Mouse (Mus musculus) T-helper 1 cell (primary cell): ENCODE results near the gene Sh2d3c.

Experiments
- in situ Hi-C: fragments of 300-600 bp; cut with MboI, MseI; formaldehyde crosslinking; loops from one replicate; pipeline ENCODE4 v1.15.1; 2025; ENCODE audit warnings: high pct_unique_total_duplicates

Sh2d3c gene

DNA sequence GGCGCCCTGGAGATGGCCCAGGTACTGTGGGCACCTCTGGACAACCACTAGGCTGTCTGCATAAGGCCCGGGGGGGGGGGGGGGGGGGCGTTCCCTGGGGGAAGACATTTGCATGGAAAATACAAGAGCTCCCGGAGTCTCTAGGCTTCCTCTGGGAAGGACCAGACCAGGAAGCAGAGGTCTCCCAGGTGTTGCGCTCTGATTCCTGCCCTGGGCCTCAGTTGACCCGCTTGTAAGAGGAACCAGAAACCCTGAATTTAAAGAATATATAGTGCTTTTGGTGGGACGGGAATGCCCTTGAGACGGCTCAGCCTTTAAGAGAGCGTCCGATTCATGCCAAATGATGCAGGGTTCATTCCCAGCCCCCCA is 30.8 kb downstream of the Sh2d3c start:
- in situ Hi-C loops, result no loop called here

- in situ Hi-C loops, result no loop called here
Measured at GRCm38 (mm10) chr2:32752181-32752580, 31.3 kb downstream of the Sh2d3c start.

GRCm38 (mm10) chr2:32756674-32757055 is 35.8 kb downstream of the Sh2d3c start:
- in situ Hi-C loops, result loop anchor here (5.0 kb wide), 1 partner anchor 44 kb away; the partner anchor contains the start of gene Cdk9

DNA sequence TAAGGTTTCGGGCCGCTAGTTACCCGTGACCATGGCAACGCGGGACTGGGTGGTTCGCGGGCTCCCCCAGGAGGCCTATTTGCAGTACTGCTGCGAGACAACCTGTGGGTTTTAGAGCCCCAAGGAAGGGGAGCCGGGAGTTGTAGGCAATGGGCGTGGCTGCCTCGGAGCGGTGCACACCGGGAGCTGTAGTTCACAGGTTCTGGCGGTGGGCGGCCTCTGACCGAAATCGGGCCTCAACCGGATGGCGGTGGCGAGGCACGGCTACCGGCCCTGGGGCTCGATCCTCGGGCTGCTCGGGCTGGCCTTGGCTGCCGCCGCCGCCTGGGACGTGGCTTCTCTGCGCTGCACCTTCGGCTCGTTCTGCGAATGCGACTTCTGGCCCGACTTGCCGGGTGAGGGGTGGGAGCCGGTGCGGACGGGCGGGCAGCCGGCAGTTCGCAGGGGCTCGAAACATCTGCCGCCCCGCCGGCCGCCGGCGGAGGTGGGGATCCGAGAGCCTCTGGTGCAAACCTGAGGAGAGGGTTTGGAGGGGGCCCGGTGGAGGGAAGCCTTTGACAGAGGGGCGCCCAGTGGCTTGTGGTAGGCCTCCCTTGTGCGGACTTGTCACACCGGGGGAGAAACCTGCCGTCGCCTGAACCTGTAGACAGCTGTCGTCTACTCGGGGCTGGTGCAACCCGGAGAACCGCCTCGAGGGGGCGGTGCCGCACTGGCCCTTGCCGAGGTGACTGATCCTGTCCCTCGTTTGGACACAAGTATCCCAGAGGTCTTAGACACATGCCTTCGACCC is 36.4 kb downstream of the Sh2d3c start, which contains the start of gene Tor2a:
Gene Tor2a, plus strand, starts transcription at position 179 of the 790 bp plus-strand sequence.
- in situ Hi-C loops, result loop anchor here (5.0 kb wide), 1 partner anchor 45 kb away; the partner anchor contains the start of gene Cdk9

DNA sequence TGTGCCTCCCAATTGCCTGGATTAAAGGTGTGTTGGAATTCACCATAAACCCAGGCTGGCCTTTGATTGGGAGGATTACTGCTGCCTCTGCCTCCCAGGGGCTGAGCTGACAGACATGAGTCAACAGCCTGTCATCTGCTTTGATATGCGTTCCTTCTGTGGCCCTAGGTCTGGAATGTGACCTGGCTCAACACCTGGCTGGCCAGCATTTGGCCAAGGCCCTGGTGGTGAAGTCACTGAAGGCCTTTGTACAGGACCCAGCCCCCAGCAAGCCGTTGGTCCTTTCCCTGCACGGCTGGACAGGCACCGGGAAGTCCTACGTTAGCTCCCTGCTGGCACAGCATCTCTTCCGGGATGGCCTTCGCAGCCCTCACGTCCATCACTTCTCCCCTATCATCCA is 37.6 kb downstream of the Sh2d3c start:
- in situ Hi-C loops, result loop anchor here (5.0 kb wide), 1 partner anchor 46 kb away; the partner anchor contains the start of gene Cdk9

GRCm38 (mm10) chr2:32759001-32759400 is 38.1 kb downstream of the Sh2d3c start:
- in situ Hi-C loops, result loop anchor here (5.0 kb wide), 1 partner anchor 47 kb away; the partner anchor contains the start of gene Cdk9

- in situ Hi-C loops, result no loop called here
Measured at GRCm38 (mm10) chr2:32761361-32761760, 40.5 kb downstream of the Sh2d3c start.

- in situ Hi-C loops, result no loop called here
Measured at GRCm38 (mm10) chr2:32761859-32762258, 41.0 kb downstream of the Sh2d3c start.

GRCm38 (mm10) chr2:32763353-32763752 is 42.5 kb downstream of the Sh2d3c start:
- in situ Hi-C loops, result no loop called here

- in situ Hi-C loops, result no loop called here
Measured at GRCm38 (mm10) chr2:32767241-32767640, 46.4 kb downstream of the Sh2d3c start.

- in situ Hi-C loops, result no loop called here
Measured at GRCm38 (mm10) chr2:32768661-32769285, 47.9 kb downstream of the Sh2d3c start.

DNA sequence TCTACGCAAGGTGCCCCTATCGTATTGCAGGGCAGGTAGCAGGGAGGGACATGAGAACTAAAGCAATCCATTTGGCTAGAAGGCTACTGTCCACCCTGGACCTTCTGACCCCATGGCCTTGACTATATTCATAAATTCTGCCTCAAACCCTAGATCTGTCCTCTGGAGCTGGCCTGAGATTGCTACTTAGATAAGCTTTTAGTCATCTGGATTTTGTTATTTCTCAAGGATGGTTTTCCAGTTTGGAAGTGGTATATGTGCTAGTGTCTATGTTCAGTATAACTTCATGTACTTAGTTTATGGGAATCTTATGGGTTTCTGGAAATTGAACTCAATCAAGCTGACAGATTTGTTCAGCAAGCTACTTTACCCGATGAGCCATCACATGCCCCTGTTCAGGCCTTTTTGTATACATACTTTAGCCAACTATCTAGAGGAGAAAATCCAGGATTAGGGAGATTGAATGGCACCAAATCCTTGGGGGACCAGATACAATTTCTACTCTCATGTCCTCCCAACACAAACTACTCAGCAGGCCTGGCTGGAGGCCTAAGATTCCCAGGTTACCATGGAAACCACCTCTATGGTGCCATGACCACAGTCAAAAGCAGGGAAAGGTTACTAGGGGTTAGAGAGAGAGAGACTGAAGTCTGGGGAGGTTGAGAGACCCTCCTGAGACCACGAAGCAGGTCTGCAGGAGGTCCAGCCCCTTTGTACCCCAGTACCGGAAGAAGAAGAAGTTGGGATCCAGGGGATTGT is 48.7 kb downstream of the Sh2d3c start:
- in situ Hi-C loops, result no loop called here

- in situ Hi-C loops, result no loop called here
Measured at GRCm38 (mm10) chr2:32771886-32772285, 51.0 kb downstream of the Sh2d3c start.

GRCm38 (mm10) chr2:32772626-32773279 is 51.9 kb downstream of the Sh2d3c start:
- in situ Hi-C loops, result no loop called here

DNA sequence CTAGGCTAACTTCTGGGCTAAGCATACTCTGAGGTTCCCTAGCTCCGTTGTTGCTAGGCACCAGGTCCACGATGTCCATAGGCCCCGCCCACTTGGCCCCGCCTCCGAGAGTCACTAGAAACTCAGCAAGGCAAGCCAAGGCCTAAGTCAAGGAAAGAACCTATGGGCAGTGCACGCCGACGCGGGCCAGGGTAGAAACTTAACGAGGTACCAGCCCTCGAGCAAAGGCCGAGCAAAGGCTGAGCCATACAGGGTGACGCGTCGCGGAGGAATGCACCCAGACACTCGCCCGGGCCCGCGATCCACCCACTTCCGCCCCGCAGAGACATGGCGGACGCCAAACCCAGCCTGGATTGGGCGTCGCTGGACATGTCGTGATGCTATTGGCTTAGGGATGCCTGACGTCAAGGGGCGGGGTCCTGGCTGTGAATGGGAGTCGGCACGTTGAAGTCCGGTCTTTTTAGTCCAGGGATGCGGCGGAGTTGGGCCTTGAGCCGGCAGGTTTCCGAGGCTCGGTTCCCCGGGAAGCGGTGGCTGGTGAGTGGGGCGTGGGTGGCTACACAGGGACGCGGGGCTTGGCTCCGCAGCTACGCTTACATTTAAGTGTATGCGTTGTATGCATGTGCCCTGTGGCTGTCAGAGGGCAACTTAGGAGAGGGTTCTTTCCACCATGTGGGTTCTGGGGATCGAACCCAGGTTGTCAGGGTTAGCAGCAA is 54.7 kb downstream of the Sh2d3c start, which contains the start of the genes Ttc16 and Ptrh1:
Gene Ttc16, minus strand, starts transcription at position 275 of the 716 bp plus-strand sequence.
Gene Ptrh1, plus strand, starts transcription at position 428 of the 716 bp plus-strand sequence.
- in situ Hi-C loops, result no loop called here

GRCm38 (mm10) chr2:32776192-32776591 is 55.3 kb downstream of the Sh2d3c start:
- in situ Hi-C loops, result no loop called here

DNA sequence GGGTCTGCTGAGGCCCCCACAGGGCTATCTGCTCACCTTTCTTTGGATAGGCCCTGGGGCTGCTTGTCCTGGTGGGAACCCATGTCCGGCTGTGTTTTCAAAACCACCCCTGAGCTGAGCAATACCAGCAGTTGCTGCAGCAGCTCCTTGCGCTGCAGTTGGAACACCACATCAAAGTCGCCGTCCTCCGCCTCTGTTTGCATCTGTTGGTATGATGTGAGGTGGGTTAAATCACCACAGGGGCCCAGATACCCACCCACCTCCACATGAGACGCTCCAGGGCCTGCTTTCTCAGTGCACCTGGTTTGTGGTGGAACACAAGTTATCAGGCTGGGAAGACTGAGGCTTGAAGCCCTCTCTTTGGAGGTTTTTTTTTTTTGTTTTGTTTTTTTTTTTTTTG is 57.2 kb downstream of the Sh2d3c start:
- in situ Hi-C loops, result no loop called here

- in situ Hi-C loops, result no loop called here
Measured at GRCm38 (mm10) chr2:32779131-32779530, 58.3 kb downstream of the Sh2d3c start.

DNA sequence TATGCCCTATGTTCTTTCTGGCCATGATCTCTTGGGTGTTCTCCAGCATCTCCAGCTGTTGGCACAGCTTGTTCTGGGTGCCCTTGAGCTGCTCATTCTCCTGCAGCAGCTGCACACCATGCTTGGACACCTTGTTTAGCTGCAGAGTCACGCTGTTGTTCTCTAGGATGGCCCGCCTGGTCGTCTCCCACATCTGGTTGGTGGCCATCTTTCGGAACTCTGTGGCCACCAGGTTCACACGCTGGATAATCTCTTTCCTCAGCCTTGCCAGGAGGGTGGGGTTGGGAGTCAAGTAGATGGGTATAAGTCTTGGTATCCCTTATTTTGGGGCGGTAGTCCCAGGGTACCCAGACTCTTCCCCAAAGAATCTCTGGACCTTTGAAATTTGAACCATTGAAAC is 58.9 kb downstream of the Sh2d3c start:
- in situ Hi-C loops, result no loop called here

DNA sequence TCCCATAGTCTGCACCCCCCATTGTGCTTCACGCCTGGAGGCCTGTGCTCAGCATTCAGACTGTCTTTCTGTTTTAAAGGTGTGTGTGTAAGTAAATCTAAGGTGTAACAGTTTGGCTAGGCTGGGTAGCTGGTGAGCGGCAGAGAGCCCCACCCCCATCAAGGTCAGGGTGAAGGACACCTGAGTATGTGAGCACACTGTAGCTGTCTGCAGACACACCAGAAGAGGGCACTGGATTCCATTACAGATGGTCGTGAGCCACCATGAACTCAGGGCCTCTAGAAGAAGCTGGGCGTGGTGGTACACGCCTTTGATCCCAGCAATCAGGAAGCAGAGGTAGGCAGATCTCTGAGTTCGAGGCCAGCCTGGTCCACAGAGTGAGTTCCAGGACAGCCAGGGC is 60.9 kb downstream of the Sh2d3c start:
- in situ Hi-C loops, result no loop called here
